Mouse (Mus musculus) kidney, postnatal 36 days (tissue): ENCODE measurements around the gene Vps29.

ENCODE experiments used
- DNase-seq, 2 experiments: peaks; one replicate each; pipeline ENCODE4 v3.0.0; 2021 to 2022; ENCODE audit warnings: mixed read lengths in 2 of 2

The Vps29 gene

GRCm38 (mm10) chr5:122400628-122401302 is 46.6 kb downstream of the Vps29 start:
- peak; percentile 72 to 87 for DNase-seq

- DNase-seq = peak; percentile 67 to 85
Measured at GRCm38 (mm10) chr5:122401303-122401640, 47.1 kb downstream of the Vps29 start.

GRCm38 (mm10) chr5:122402160-122402559 is 48.0 kb downstream of the Vps29 start:
- peak in 1 of 2 experiments; percentile 23 for DNase-seq

GRCm38 (mm10) chr5:122402772-122403171 is 48.6 kb downstream of the Vps29 start:
- DNase-seq = peak; percentile 26 to 29

- no peak for DNase-seq
Measured at GRCm38 (mm10) chr5:122403362-122403761, 49.2 kb downstream of the Vps29 start.

GRCm38 (mm10) chr5:122405537-122405936 is 51.4 kb downstream of the Vps29 start:
- no peak for DNase-seq

- DNase-seq = peak in 1 of 2 experiments; percentile 35
Measured at GRCm38 (mm10) chr5:122409692-122410645, 55.8 kb downstream of the Vps29 start.

- no peak for DNase-seq
Measured at GRCm38 (mm10) chr5:122411892-122412291, 57.7 kb downstream of the Vps29 start.

- DNase-seq = no peak
Measured at GRCm38 (mm10) chr5:122412826-122413225, 58.7 kb downstream of the Vps29 start.

GRCm38 (mm10) chr5:122414351-122414750 is 60.2 kb downstream of the Vps29 start:
- DNase-seq = no peak
